Mouse (Mus musculus) inflammation-experienced regulatory T-cells, adult 6 months (primary cell): ENCODE data around the gene Jmy. TPM values are rescaled to one million over a fixed set of nuclear protein-coding genes. Genes with fewer than 3 reads are reported as not detected.

ENCODE experiments used
- ATAC-seq: one replicate; pipeline ENCODE4 v1.8.0; 2017
- polyA plus RNA-seq, 3 experiments: library from polyadenylated mRNA; unstranded; fragments of 100-300 nt; shearing (Covaris generic); gene quantifications; one replicate each; pipeline ENCODE4 v1.2.1; 2017

Gene Jmy
- polyA plus RNA-seq, 3 experiments from 2014 or later: 1.0 to 2.5 (median 2.0) TPM

- ATAC-seq: no peak
Observed at GRCm38 (mm10) chr13:93458616-93459015, 41.0 kb downstream of the Jmy start.

GRCm38 (mm10) chr13:93453275-93453674 lies 46.3 kb downstream of the Jmy start:
- ATAC-seq: no peak

- no peak for ATAC-seq
Observed at GRCm38 (mm10) chr13:93440167-93440566, 59.4 kb downstream of the Jmy start.

GRCm38 (mm10) chr13:93429205-93429604 lies 70.4 kb downstream of the Jmy start:
- no peak for ATAC-seq

GRCm38 (mm10) chr13:93427920-93428876 lies 71.4 kb downstream of the Jmy start:
- ATAC-seq: no peak

- no peak for ATAC-seq
Observed at GRCm38 (mm10) chr13:93423224-93423623, 76.4 kb downstream of the Jmy start.

GRCm38 (mm10) chr13:93419779-93420178 lies 79.8 kb downstream of the Jmy start:
- ATAC-seq: no peak

- ATAC-seq: no peak
Observed at GRCm38 (mm10) chr13:93418292-93418691, 81.3 kb downstream of the Jmy start.

- no peak for ATAC-seq
Observed at GRCm38 (mm10) chr13:93415055-93415454, 84.6 kb downstream of the Jmy start.

- ATAC-seq: no peak
Observed at GRCm38 (mm10) chr13:93410343-93410742, 89.3 kb downstream of the Jmy start.

- no peak for ATAC-seq
Observed at GRCm38 (mm10) chr13:93406855-93407254, 92.8 kb downstream of the Jmy start.

GRCm38 (mm10) chr13:93401947-93402346 lies 97.7 kb downstream of the Jmy start:
- ATAC-seq: no peak

GRCm38 (mm10) chr13:93399710-93400216 lies 99.8 kb downstream of the Jmy start:
- no peak for ATAC-seq

GRCm38 (mm10) chr13:93389242-93389625 lies 110.4 kb downstream of the Jmy start:
- no peak for ATAC-seq

- ATAC-seq: no peak
Observed at GRCm38 (mm10) chr13:93388594-93389241, 110.9 kb downstream of the Jmy start.

GRCm38 (mm10) chr13:93387440-93387839 lies 112.2 kb downstream of the Jmy start:
- ATAC-seq: no peak

- no peak for ATAC-seq
Observed at GRCm38 (mm10) chr13:93385147-93385546, 114.5 kb downstream of the Jmy start.

GRCm38 (mm10) chr13:93384481-93384880 lies 115.1 kb downstream of the Jmy start:
- ATAC-seq: no peak

GRCm38 (mm10) chr13:93383620-93384019 lies 116.0 kb downstream of the Jmy start:
- no peak for ATAC-seq

GRCm38 (mm10) chr13:93383092-93383491 lies 116.5 kb downstream of the Jmy start:
- no peak for ATAC-seq

- ATAC-seq: no peak
Observed at GRCm38 (mm10) chr13:93381301-93381700, 118.3 kb downstream of the Jmy start.

GRCm38 (mm10) chr13:93380399-93381063 lies 119.1 kb downstream of the Jmy start:
- ATAC-seq: no peak
